Comparison of ENCODE assay signal across 8 mouse cellular contexts in genomic region chr2:30807147-30807647, GRCm38 (mm10). TPM values are rescaled to one million over a fixed set of nuclear protein-coding genes. Genes with fewer than 3 reads are reported as not detected.
DNase-seq lines count a peak whose midpoint lies in the region; ATAC-seq and TF ChIP-seq lines count a peak whose summit lies in the region.

No protein-coding gene starts in this region.

- no peak; the same call in 1 of the 2 replicates for ATAC-seq in forebrain, embryonic 12.5 days (ENCODE audit: low FRiP score)
- peak; percentile 11; the same call in 1 of the 2 replicates for ATAC-seq in liver, embryonic 14.5 days (ENCODE audit: insufficient read depth)

- H3K4me1 ChIP-seq in forebrain, embryonic 12.5 days, result peaks cover 30% of the 10 kb centered on the region
- peaks cover 13 to 14% of the 10 kb centered on the region in 2 experiments for H3K4me1 ChIP-seq in liver, embryonic 14.5 days (replicated peaks; ENCODE audit: control insufficient read depth in 2 of 2, insufficient read depth in 2 of 2, low read length in 1 of 2)

- no peak for TF ChIP-seq CTCF in gastrocnemius, adult 2 months (IDR thresholded peaks at IDR 0.05)
- no peak for TF ChIP-seq CTCF in C2C12 (IDR thresholded peaks at IDR 0.05; ENCODE audit: control insufficient read depth, insufficient read depth, insufficient read length)
- 0 out of 2 replicates have a peak, but pooled peaks have one; percentile 20 for TF ChIP-seq CTCF in liver, embryonic 14.5 days (IDR thresholded peaks at IDR 0.05; ENCODE audit: low read depth)

- DNase-seq in gastrocnemius, adult 2 months, result no peak
- DNase-seq in gastrocnemius, adult 18-20 months (ENCODE audit: low spot score), result no peak
- no peak for DNase-seq in liver, embryonic 14.5 days (ENCODE audit: low read depth in 3 of 3, low spot score in 3 of 3)
- no peak for DNase-seq in retina, postnatal 1 day
- DNase-seq in spleen, adult 18-20 months, result no peak
- no peak for DNase-seq in cerebellum, postnatal 14 days

- intact Hi-C loops in gastrocnemius, adult 2 months (cut with DNase I), result no loop called here

- H3K4me2 ChIP-seq in forebrain, embryonic 12.5 days, result peak overlapping the region; percentile 95
- peak overlapping the region; percentile 86 for H3K4me2 ChIP-seq in liver, embryonic 14.5 days (ENCODE audit: low read depth)

- TF ChIP-seq EP300 in liver, embryonic 14.5 days (IDR thresholded peaks at IDR 0.05; ENCODE audit: low read depth), result no peak

- peak overlapping the region; percentile 56 for H3ac ChIP-seq in C2C12 (ENCODE audit: control insufficient read depth, insufficient read length, low read depth)

- H3K9me3 ChIP-seq in forebrain, embryonic 12.5 days, result no peaks in the 10 kb centered on the region
- no peaks in the 10 kb centered on the region for H3K9me3 ChIP-seq in liver, embryonic 14.5 days (ENCODE audit: control insufficient read depth, low read length)

- H3K79me2 ChIP-seq in C2C12 (ENCODE audit: control insufficient read depth, insufficient read depth), result peaks cover 45% of the 10 kb centered on the region

- H3K36me3 ChIP-seq in C2C12 (ENCODE audit: control insufficient read depth, insufficient read depth), result peaks cover 18% of the 10 kb centered on the region
- H3K36me3 ChIP-seq in forebrain, embryonic 12.5 days (replicated peaks), result peaks cover 9% of the 10 kb centered on the region
- H3K36me3 ChIP-seq in liver, embryonic 14.5 days (replicated peaks; ENCODE audit: control insufficient read depth, insufficient read depth, low read depth), result no peaks in the 10 kb centered on the region

- WGBS in forebrain, embryonic 12.5 days, result 6% methylated on average over 28 of the region's 28 CpGs
- WGBS in liver, embryonic 14.5 days (ENCODE audit: insufficient replicate concordance), result 6% methylated on average over 28 of the region's 28 CpGs

- peak overlapping the region; percentile 69 for H3K4me3 ChIP-seq in gastrocnemius, adult 2 months
- peak overlapping the region; percentile 27 for H3K4me3 ChIP-seq in C2C12 (ENCODE audit: insufficient read depth, poor library complexity, severe bottlenecking)
- H3K4me3 ChIP-seq in forebrain, embryonic 12.5 days (replicated peaks), result peak overlapping the region; percentile 82
- H3K4me3 ChIP-seq in liver, embryonic 14.5 days (ENCODE audit: insufficient read depth in 1 of 2, low read depth in 2 of 2, low read length in 2 of 2), result peak overlapping the region; percentile 58 to 61

- H3K27me3 ChIP-seq in C2C12 (ENCODE audit: control insufficient read depth, insufficient read depth, insufficient read length), result no peaks in the 10 kb centered on the region
- peaks cover 14% of the 10 kb centered on the region for H3K27me3 ChIP-seq in forebrain, embryonic 12.5 days
- H3K27me3 ChIP-seq in liver, embryonic 14.5 days (ENCODE audit: control insufficient read depth, insufficient read depth, low read length), result peaks cover 16% of the 10 kb centered on the region

- peaks cover 43% of the 10 kb centered on the region for H3K79me3 ChIP-seq in C2C12 (ENCODE audit: low read depth)

- H3K9ac ChIP-seq in forebrain, embryonic 12.5 days, result peak overlapping the region; percentile 90
- H3K9ac ChIP-seq in liver, embryonic 14.5 days (replicated peaks), result peak overlapping the region; percentile 51

- H3K27ac ChIP-seq in gastrocnemius, adult 2 months, result peak overlapping the region; percentile 86
- H3K27ac ChIP-seq in forebrain, embryonic 12.5 days, result peak overlapping the region; percentile 79
- H3K27ac ChIP-seq in liver, embryonic 14.5 days, result no peak overlapping the region

TF ChIP-seq in C2C12, 6 proteins besides CTCF, POLR2A, EP300 and RAD21:
- TF ChIP-seq MYOG (IDR thresholded peaks at IDR 0.05; ENCODE audit: control insufficient read depth, extremely low read depth, insufficient read length), result no peak
- TF ChIP-seq MYOD1 (IDR thresholded peaks at IDR 0.05; ENCODE audit: control insufficient read depth, insufficient read length, low read depth), result no peak
- no peak for TF ChIP-seq CEBPB (IDR thresholded peaks at IDR 0.05; ENCODE audit: low read depth)
- TF ChIP-seq USF1 (IDR thresholded peaks at IDR 0.05; ENCODE audit: low read depth), result no peak
- no peak for TF ChIP-seq FOSL1 (IDR thresholded peaks at IDR 0.05; ENCODE audit: insufficient read depth, low read length, poor library complexity, severe bottlenecking)

RNA-seq across cellular contexts. Expression of gene Ntmt1, which starts 0.4 kb away (rescaled TPM):
- 10 to 100 TPM; 14.3 to 15.6 TPM for total RNA-seq in gastrocnemius, adult 2 months (2021)
- total RNA-seq in gastrocnemius, adult 18-20 months (2021), result 10 to 100 TPM; 10.6 to 11.3 TPM
- polyA plus RNA-seq in C2C12 (2012; fragmentation: generic; extraction: Trizol), result 64.7 TPM
- 101 and 104 TPM in 2 replicates for polyA plus RNA-seq in forebrain, embryonic 12.5 days (2016; fragmentation: Nextera tagmentation; extraction: Ambion mirVana)
- 12.0 and 14.5 TPM in 2 replicates for polyA plus RNA-seq in liver, embryonic 14.5 days (2012; rRNA removed)
- polyA plus RNA-seq in liver, embryonic 14.5 days (2014; fragmentation: Nextera tagmentation; extraction: Ambion mirVana), result 23.3 and 25.6 TPM in 2 replicates

RNA-seq across cellular contexts. Expression of gene 1700001O22Rik, which starts 3.7 kb away (rescaled TPM):
- 10 to 100 TPM in 1 of 2 experiments, under 1 TPM in 1; 0.33 to 22.0 TPM for total RNA-seq in gastrocnemius, adult 2 months (2021)
- 1 to 10 TPM; 2.4 to 8.2 TPM for total RNA-seq in gastrocnemius, adult 18-20 months (2021)
- 0.18 TPM for polyA plus RNA-seq in C2C12 (2012; fragmentation: generic; extraction: Trizol)
- polyA plus RNA-seq in forebrain, embryonic 12.5 days (2016; fragmentation: Nextera tagmentation; extraction: Ambion mirVana), result 4.2 and 4.5 TPM in 2 replicates
- not detected in 2 replicates for polyA plus RNA-seq in liver, embryonic 14.5 days (2012; rRNA removed)
- polyA plus RNA-seq in liver, embryonic 14.5 days (2014; fragmentation: Nextera tagmentation; extraction: Ambion mirVana), result not detected in 2 replicates

RNA-seq across cellular contexts. Expression of gene Asb6, which starts 22.9 kb away (rescaled TPM):
- total RNA-seq in gastrocnemius, adult 2 months (2021), result 1 to 10 TPM; 7.0 TPM
- 1 to 10 TPM; 7.2 to 9.7 TPM for total RNA-seq in gastrocnemius, adult 18-20 months (2021)
- 69.2 TPM for polyA plus RNA-seq in C2C12 (2012; fragmentation: generic; extraction: Trizol)
- polyA plus RNA-seq in forebrain, embryonic 12.5 days (2016; fragmentation: Nextera tagmentation; extraction: Ambion mirVana), result 36.4 and 39.4 TPM in 2 replicates
- 25.8 and 27.0 TPM in 2 replicates for polyA plus RNA-seq in liver, embryonic 14.5 days (2012; rRNA removed)
- polyA plus RNA-seq in liver, embryonic 14.5 days (2014; fragmentation: Nextera tagmentation; extraction: Ambion mirVana), result 25.9 and 26.2 TPM in 2 replicates

RNA-seq across cellular contexts. Expression of gene Prrx2, which starts 27.6 kb away (rescaled TPM):
- total RNA-seq in gastrocnemius, adult 2 months (2021), result 1 to 10 TPM; 1.2 to 4.2 TPM
- total RNA-seq in gastrocnemius, adult 18-20 months (2021), result 1 to 10 TPM; 1.9 TPM
- 191 TPM for polyA plus RNA-seq in C2C12 (2012; fragmentation: generic; extraction: Trizol)
- polyA plus RNA-seq in forebrain, embryonic 12.5 days (2016; fragmentation: Nextera tagmentation; extraction: Ambion mirVana), result 16.0 and 19.8 TPM in 2 replicates
- 0.34 and 0.49 TPM in 2 replicates for polyA plus RNA-seq in liver, embryonic 14.5 days (2012; rRNA removed)
- 0.09 TPM in 1 of 2 replicates, not detected in the other for polyA plus RNA-seq in liver, embryonic 14.5 days (2014; fragmentation: Nextera tagmentation; extraction: Ambion mirVana)

Comparison
In these comparisons a context has a peak if more than half of its experiments do, and no peak if none do; other contexts are left out.
1. H3K4me3 ChIP-seq: peak in every context shown above with its lines; median percentile 82 in forebrain, embryonic 12.5 days; 69 in gastrocnemius, adult 2 months; 60 in liver, embryonic 14.5 days; 27 in C2C12.